Mouse (Mus musculus) T-helper 2 cell (primary cell): ENCODE measurements at regions not wholly inside any gene's neighbourhood (a gene's known extent, or its start where the extent isn't known, plus 50 kb on each side); places are given as distances from the start of the nearest gene placed in this dataset.

Source experiments
- in situ Hi-C: fragments of 300-600 bp; cut with MboI, MseI; formaldehyde crosslinking; loops from one replicate; pipeline ENCODE4 v1.15.1; 2025; ENCODE audit warnings: high pct_unique_total_duplicates

- in situ Hi-C loops = no loop called here
Observed at GRCm38 (mm10) chr16:18683556-18683955, 53.8 kb upstream of the Sept5 start.

GRCm38 (mm10) chr16:18686044-18686761, 56.4 kb upstream of the Sept5 start:
- in situ Hi-C loops = loop anchor here (5.0 kb wide), 1 partner anchor 64 kb away; the partner anchor contains the start of gene Gp1bb

- in situ Hi-C loops = loop anchor here (5.0 kb wide), 1 partner anchor 65 kb away; the partner anchor contains the start of gene Gp1bb
Observed at GRCm38 (mm10) chr16:18686916-18687315, 57.2 kb upstream of the Sept5 start.

- in situ Hi-C loops = loop anchor here (5.0 kb wide), 1 partner anchor 65 kb away; the partner anchor contains the start of gene Gp1bb
Observed at GRCm38 (mm10) chr16:18687367-18687766, 57.6 kb upstream of the Sept5 start.

- in situ Hi-C loops = loop anchor here (5.0 kb wide), 1 partner anchor 82 kb away; the partner anchor contains the start of gene Cldn5
Observed at GRCm38 (mm10) chr16:18695596-18695995, 65.8 kb upstream of the Sept5 start.

GRCm38 (mm10) chr16:18696074-18696819, 66.5 kb upstream of the Sept5 start:
- in situ Hi-C loops = loop anchor here (5.0 kb wide), 1 partner anchor 81 kb away; the partner anchor contains the start of gene Cldn5

GRCm38 (mm10) chr16:18696820-18697168, 67.0 kb upstream of the Sept5 start:
- in situ Hi-C loops = loop anchor here (5.0 kb wide), 1 partner anchor 81 kb away; the partner anchor contains the start of gene Cldn5

GRCm38 (mm10) chr16:18704126-18704525, 72.5 kb upstream of the Cldn5 start:
- in situ Hi-C loops = no loop called here

- in situ Hi-C loops = no loop called here
Observed at GRCm38 (mm10) chr16:18705028-18705648, 71.5 kb upstream of the Cldn5 start.

GRCm38 (mm10) chr16:18711637-18712125, 65.0 kb upstream of the Cldn5 start:
- in situ Hi-C loops = no loop called here

- in situ Hi-C loops = no loop called here
Observed at GRCm38 (mm10) chr16:18713017-18713416, 63.6 kb upstream of the Cldn5 start.

- in situ Hi-C loops = loop anchor here (5.0 kb wide), 1 partner anchor 68 kb away; no protein-coding TSS in a partner anchor
Observed at GRCm38 (mm10) chr16:18715381-18715780, 61.3 kb upstream of the Cldn5 start.

- in situ Hi-C loops = loop anchor here (5.0 kb wide), 1 partner anchor 71 kb away; no protein-coding TSS in a partner anchor
Observed at GRCm38 (mm10) chr16:18718040-18718439, 58.6 kb upstream of the Cldn5 start.

GRCm38 (mm10) chr16:18720433-18721233, 56.0 kb upstream of the Cldn5 start:
- in situ Hi-C loops = no loop called here

- in situ Hi-C loops = no loop called here
Observed at GRCm38 (mm10) chr16:18723186-18723843, 53.3 kb upstream of the Cldn5 start.

GRCm38 (mm10) chr16:18723874-18724273, 52.8 kb upstream of the Cldn5 start:
- in situ Hi-C loops = no loop called here

GRCm38 (mm10) chr16:18724706-18725105, 51.9 kb upstream of the Cldn5 start:
- in situ Hi-C loops = no loop called here
